Mouse (Mus musculus) midbrain, embryonic 15.5 days (tissue): ENCODE measurements around the gene Ear10. TPM values are rescaled to one million over a fixed set of nuclear protein-coding genes. Genes with fewer than 3 reads are reported as not detected.
"Not testable (repeated sequence)": the region's sequence is repeated elsewhere in the genome, so short reads cannot be mapped to it uniquely, and the experiment has no call there.

ENCODE experiments used
- ATAC-seq: fragments of 200-750 bp; cut with Nextera tagmentation; replicated peaks from 2 replicates; pipeline ENCODE4 v1.8.0; 2017; ENCODE audit warnings: moderate TSS enrichment
- H3K27ac ChIP-seq: fragments of 300-500 bp; sonication (generic); 2 replicates; pipeline ENCODE4 v1.5.1; 2015; ENCODE audit warnings: mild to moderate bottlenecking, inconsistent platforms
- H3K27me3 ChIP-seq: fragments of 300-500 bp; sonication (generic); replicated peaks from 2 replicates; pipeline ENCODE4 v1.6.1; 2015; ENCODE audit warnings: inconsistent platforms
- H3K36me3 ChIP-seq: fragments of 300-500 bp; sonication (generic); replicated peaks from 2 replicates; pipeline ENCODE4 v1.6.1; 2015; ENCODE audit warnings: inconsistent platforms
- H3K4me1 ChIP-seq: fragments of 300-500 bp; sonication (generic); 2 replicates; pipeline ENCODE4 v1.6.1; 2015; ENCODE audit warnings: inconsistent platforms
- H3K4me2 ChIP-seq: fragments of 300-500 bp; sonication (generic); 2 replicates; pipeline ENCODE4 v1.6.1; 2015; ENCODE audit warnings: inconsistent platforms, mild to moderate bottlenecking, moderate library complexity
- H3K4me3 ChIP-seq: fragments of 300-500 bp; sonication (generic); 2 replicates; pipeline ENCODE4 v1.5.1; 2015; ENCODE audit warnings: mild to moderate bottlenecking, inconsistent platforms
- H3K9ac ChIP-seq: fragments of 300-500 bp; sonication (generic); 2 replicates; pipeline ENCODE4 v1.6.1; 2015; ENCODE audit warnings: mild to moderate bottlenecking, inconsistent platforms
- H3K9me3 ChIP-seq: fragments of 300-500 bp; sonication (generic); 2 replicates; pipeline ENCODE4 v1.6.1; 2016; ENCODE audit warnings: inconsistent platforms
- WGBS: fragments of 180-500 bp; shearing (Covaris S2); methylation state at CpG from one replicate; pipeline ENCODE4 v1.1.7; 2015; ENCODE audit warnings: mixed read lengths; 5-methylcytosine and 5-hydroxymethylcytosine counted together
- polyA plus RNA-seq: library from polyadenylated mRNA; unstranded; fragments of >200 nt; fragmentation: Nextera tagmentation; extraction: Ambion mirVana; gene quantifications from 2 replicates; pipeline ENCODE4 v1.2.1, GENCODE M21; 2015

Ear10 gene
- polyA plus RNA-seq, 1 experiment from 2014 or later: not detected

DNA sequence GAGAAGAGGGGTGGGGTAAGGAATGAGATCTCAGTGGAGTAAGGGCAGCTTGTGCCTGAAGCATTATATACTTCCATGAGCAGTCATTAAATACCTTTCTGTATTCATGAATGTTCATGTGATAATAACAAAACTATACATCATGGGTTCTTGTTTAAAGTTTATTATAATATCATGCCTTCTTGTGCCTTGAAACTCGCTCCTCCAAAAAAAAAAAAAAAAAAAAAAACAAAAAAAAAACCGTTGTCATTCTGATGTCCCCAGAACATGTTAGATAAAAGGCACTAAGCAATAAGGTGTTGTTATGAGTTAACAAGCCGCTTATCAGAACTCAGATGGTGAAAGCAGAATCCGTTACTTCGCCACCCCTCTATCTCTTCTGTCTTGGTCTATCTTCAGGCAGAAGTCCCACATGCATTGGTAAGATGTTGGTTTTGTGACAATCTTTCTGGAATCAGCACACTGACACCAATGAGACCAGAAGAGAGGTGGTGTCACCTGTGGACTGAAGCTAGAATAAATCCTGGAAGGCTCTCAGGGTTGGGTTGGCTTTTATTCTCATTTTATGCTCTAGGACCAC lies 43.3 kb downstream of the Ear10 start:
- not testable (repeated sequence) for H3K4me1 ChIP-seq, H3K36me3 ChIP-seq, H3K4me2 ChIP-seq, ATAC-seq, H3K9ac ChIP-seq, H3K9me3 ChIP-seq, H3K4me3 ChIP-seq, H3K27me3 ChIP-seq, H3K27ac ChIP-seq
- WGBS: 91% methylated on average over 5 of the region's 5 CpGs

DNA sequence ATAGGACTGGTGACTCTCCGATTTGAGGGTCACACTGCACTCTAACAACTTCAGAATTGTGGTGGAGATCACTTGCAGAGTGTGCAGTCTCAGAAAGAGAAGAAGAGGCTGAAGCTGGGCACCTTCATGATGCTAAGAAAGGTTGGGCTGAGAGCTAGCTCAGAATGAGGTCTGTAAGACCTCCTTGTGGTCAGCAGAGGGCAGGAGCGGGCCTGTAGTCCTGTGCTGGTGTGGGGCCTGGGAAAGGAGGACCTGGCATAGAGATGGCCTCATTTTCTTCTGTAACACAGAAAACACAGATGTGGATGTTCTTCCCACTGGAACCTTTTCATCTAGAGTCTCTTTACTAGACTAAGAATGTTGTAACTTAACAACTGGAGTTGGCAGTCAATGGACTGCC lies 45.6 kb downstream of the Ear10 start:
- not testable (repeated sequence) for H3K9ac ChIP-seq, H3K4me3 ChIP-seq, H3K27me3 ChIP-seq, H3K4me1 ChIP-seq, H3K9me3 ChIP-seq, ATAC-seq, H3K36me3 ChIP-seq, H3K4me2 ChIP-seq, H3K27ac ChIP-seq
- WGBS: 38% methylated on average over 1 of the region's 2 CpGs

DNA sequence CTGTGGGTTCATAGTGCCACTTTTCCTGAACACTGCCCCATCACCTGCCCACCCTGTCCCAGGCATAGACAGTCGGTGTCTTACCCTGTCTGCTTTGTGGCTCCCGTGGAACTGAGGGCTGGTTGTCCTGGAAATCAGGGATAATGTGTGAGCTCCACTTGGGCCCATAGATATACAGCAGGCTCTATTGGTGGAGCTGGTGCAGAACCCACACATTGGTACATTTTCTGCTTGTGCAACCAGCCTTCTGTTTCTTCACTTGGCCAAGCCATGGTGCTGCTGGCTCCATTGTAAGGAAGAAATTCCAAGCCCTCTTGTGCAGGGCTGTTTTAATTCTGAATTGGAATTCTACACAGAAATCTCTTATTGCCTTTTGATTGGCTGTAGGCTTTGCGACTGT lies 47.9 kb downstream of the Ear10 start, which contains the start of gene Ear1:
Ear1 (minus strand) TSS at position 101 of the 400 bp plus-strand sequence.
- H3K4me2 ChIP-seq, H3K27ac ChIP-seq, H3K36me3 ChIP-seq, H3K9ac ChIP-seq, ATAC-seq, H3K4me3 ChIP-seq, H3K27me3 ChIP-seq, H3K9me3 ChIP-seq, H3K4me1 ChIP-seq: not testable (repeated sequence)
- WGBS: 79% methylated on average over 3 of the region's 3 CpGs

DNA sequence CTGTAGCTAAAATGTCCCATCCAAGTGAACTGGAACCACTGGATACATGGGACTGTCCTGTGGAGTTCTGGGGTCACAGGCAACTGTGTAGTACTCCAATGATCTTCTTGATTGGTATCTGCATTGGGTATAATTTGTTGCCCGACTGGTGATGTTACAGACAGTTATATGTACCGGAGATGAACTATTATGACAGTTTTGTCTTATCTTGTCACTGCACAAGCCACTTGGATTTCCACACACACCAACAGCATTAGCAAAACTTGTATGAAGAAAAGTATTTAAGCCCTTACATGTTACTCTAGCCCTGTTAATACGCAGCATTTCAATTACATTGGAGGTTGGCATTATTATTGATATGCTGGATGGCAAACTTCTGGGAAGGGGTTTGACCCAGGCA lies 48.5 kb downstream of the Ear10 start:
- H3K4me2 ChIP-seq, ATAC-seq, H3K9ac ChIP-seq, H3K9me3 ChIP-seq, H3K4me1 ChIP-seq, H3K36me3 ChIP-seq, H3K4me3 ChIP-seq, H3K27me3 ChIP-seq, H3K27ac ChIP-seq: not testable (repeated sequence)
- WGBS: 93% methylated on average over 3 of the region's 3 CpGs

Other genes starting within 250 kb of the Ear10 start
- not detected in 2 replicates for gene Gm8165, start 246.4 kb downstream of the Ear10 start, polyA plus RNA-seq
- 0.59 and 0.85 TPM in 2 replicates for gene Gm7324, start 225.7 kb downstream of the Ear10 start, polyA plus RNA-seq
- not detected in 2 replicates for gene Gm16506, start 196.1 kb downstream of the Ear10 start, polyA plus RNA-seq
- gene Gm6526, start 175.7 kb downstream of the Ear10 start, polyA plus RNA-seq: not detected in 2 replicates
- gene Gm8180, start 138.8 kb downstream of the Ear10 start, polyA plus RNA-seq: not detected in 2 replicates
- gene Ear1, start 48.0 kb downstream of the Ear10 start, polyA plus RNA-seq: not detected in 2 replicates
- gene Gm8113, start 1.8 kb upstream of the Ear10 start, polyA plus RNA-seq: 4.9 and 5.8 TPM in 2 replicates
- gene Ang5, start 33.5 kb upstream of the Ear10 start, polyA plus RNA-seq: not detected in 2 replicates
- gene Ang6, start 78.7 kb upstream of the Ear10 start, polyA plus RNA-seq: not detected in 2 replicates
- gene Ear2, start 179.1 kb upstream of the Ear10 start, polyA plus RNA-seq: not detected in 2 replicates
- gene Gm3327, start 200.3 kb upstream of the Ear10 start, polyA plus RNA-seq: not detected in 2 replicates